Mouse (Mus musculus) myocyte (in vitro differentiated cells): ENCODE measurements around the gene Vmn2r3. TPM values are rescaled to one million over a fixed set of nuclear protein-coding genes. Genes with fewer than 3 reads are reported as not detected.
"Not testable (repeated sequence)": the region's sequence is repeated elsewhere in the genome, so short reads cannot be mapped to it uniquely, and the experiment has no call there.

Source experiments
- H3K27me3 ChIP-seq: one replicate; pipeline ENCODE4 v1.6.1; 2011; ENCODE audit not compliant: control insufficient read depth, insufficient read depth, insufficient read length
- H3K36me3 ChIP-seq: one replicate; pipeline ENCODE4 v1.6.1; 2011; ENCODE audit not compliant: control insufficient read depth, insufficient read depth
- H3K4me2 ChIP-seq: one replicate; pipeline ENCODE4 v1.6.1; 2011; ENCODE audit warnings: low read depth, control low read depth
- H3K4me3 ChIP-seq: one replicate; pipeline ENCODE4 v1.5.1; 2011; ENCODE audit warnings: mild to moderate bottlenecking, control low read depth, moderate library complexity
- H3K79me2 ChIP-seq: one replicate; pipeline ENCODE4 v1.6.1; 2011; ENCODE audit not compliant: control insufficient read depth, insufficient read depth
- H3ac ChIP-seq: one replicate; pipeline ENCODE4 v1.6.1; 2011; ENCODE audit not compliant: control insufficient read depth, insufficient read length
- CEBPB ChIP-seq: IDR thresholded peaks from 2 replicates; pipeline ENCODE4 v1.6.1; 2011; ENCODE audit warnings: mild to moderate bottlenecking, moderate library complexity; ENCODE audit not compliant: poor library complexity, insufficient read depth, severe bottlenecking
- E2F4 ChIP-seq: IDR thresholded peaks from one replicate; pipeline ENCODE4 v1.6.1; 2011; ENCODE audit warnings: mild to moderate bottlenecking, control low read depth, moderate library complexity; ENCODE audit not compliant: insufficient read depth
- MAX ChIP-seq: IDR thresholded peaks from one replicate; pipeline ENCODE4 v1.6.1; 2011; ENCODE audit warnings: low read depth, mild to moderate bottlenecking, control low read depth
- MYOD1 ChIP-seq, 3 experiments: IDR thresholded peaks; one replicate each; pipeline ENCODE4 v1.6.1; 2011; ENCODE audit warnings: control low read depth in 2 of 3, low read depth in 2 of 3, mild to moderate bottlenecking in 2 of 3, moderate library complexity in 1 of 3; ENCODE audit not compliant: insufficient read length in 2 of 3, control insufficient read depth in 1 of 3
- MYOG ChIP-seq, 3 experiments: IDR thresholded peaks; one replicate each; pipeline ENCODE4 v1.6.1; 2011; ENCODE audit warnings: control low read depth in 2 of 3, low read depth in 2 of 3, mild to moderate bottlenecking in 2 of 3; ENCODE audit not compliant: insufficient read length in 2 of 3, control insufficient read depth in 1 of 3, insufficient read depth in 1 of 3
- POLR2A ChIP-seq: IDR thresholded peaks from one replicate; pipeline ENCODE4 v1.6.1; 2011; ENCODE audit warnings: low read depth, mild to moderate bottlenecking, control low read depth, moderate library complexity; ENCODE audit not compliant: insufficient read length
- POLR2AphosphoS2 ChIP-seq: IDR thresholded peaks from one replicate; pipeline ENCODE4 v1.6.1; 2011; ENCODE audit warnings: low read depth, control low read depth; ENCODE audit not compliant: insufficient read length
- REST ChIP-seq: IDR thresholded peaks from one replicate; pipeline ENCODE4 v1.6.1; 2011; ENCODE audit warnings: mild to moderate bottlenecking, control low read depth, moderate library complexity; ENCODE audit not compliant: insufficient read depth, insufficient read length
- SRF ChIP-seq: IDR thresholded peaks from one replicate; pipeline ENCODE4 v1.6.1; 2011; ENCODE audit warnings: low read depth; ENCODE audit not compliant: control insufficient read depth, insufficient read length
- TCF12 ChIP-seq: IDR thresholded peaks from one replicate; pipeline ENCODE4 v1.6.1; 2011; ENCODE audit warnings: mild to moderate bottlenecking, control low read depth; ENCODE audit not compliant: poor library complexity, insufficient read depth, severe bottlenecking
- TCF3 ChIP-seq: IDR thresholded peaks from one replicate; pipeline ENCODE4 v1.6.1; 2011; ENCODE audit warnings: low read depth, control low read depth; ENCODE audit not compliant: insufficient read length
- USF1 ChIP-seq: IDR thresholded peaks from one replicate; pipeline ENCODE4 v1.6.1; 2011; ENCODE audit warnings: low read depth, mild to moderate bottlenecking, control low read depth, moderate library complexity
- polyA plus RNA-seq: library from polyadenylated mRNA; unstranded; fragments of >200 nt; fragmentation: generic; extraction: Trizol; gene quantifications from one replicate; pipeline ENCODE4 v1.2.1, GENCODE M21; 2012; ENCODE audit warnings: missing spikeins

Gene Vmn2r3
- polyA plus RNA-seq, 1 experiment, result 0.02 TPM

DNA sequence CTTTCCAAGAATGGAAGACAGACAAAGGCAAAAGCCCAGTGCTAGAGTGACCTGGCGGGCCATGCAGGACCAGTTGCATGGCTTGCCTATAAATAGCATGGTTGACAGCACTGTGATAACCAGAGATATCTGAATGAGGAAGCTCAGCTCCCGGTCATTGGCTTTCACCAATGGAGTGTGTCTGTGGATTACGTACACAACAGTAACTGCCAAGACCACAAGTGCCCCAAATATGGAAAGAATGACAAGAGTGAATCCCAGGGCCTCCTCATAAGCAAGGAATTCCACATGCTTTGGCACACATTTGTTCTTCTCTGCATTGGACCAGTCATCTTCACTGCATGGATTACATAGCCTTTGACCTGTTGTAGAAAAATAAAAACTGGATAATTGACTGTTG is 29.9 kb downstream of the Vmn2r3 start:
- TF ChIP-seq SRF (no peak), USF1 (no peak), TCF12 (no peak), MYOD1 (IDR thresholded peaks at IDR 0.05; ENCODE audit: control insufficient read depth in 1 of 3, insufficient read length in 2 of 3, low read depth in 2 of 3) (no peak), MAX (no peak), POLR2A (no peak), TCF3 (no peak), E2F4 (no peak), MYOG (IDR thresholded peaks at IDR 0.05; ENCODE audit: control insufficient read depth in 1 of 3, insufficient read depth in 1 of 3, insufficient read length in 2 of 3, low read depth in 2 of 3) (no peak), CEBPB (no peak)
- H3K79me2 ChIP-seq, result no peaks in the 10 kb centered on the region
- no peaks in the 10 kb centered on the region for H3K36me3 ChIP-seq
- no peak overlapping the region for H3K4me2 ChIP-seq
- H3K4me3 ChIP-seq, result no peak overlapping the region
- no peaks in the 10 kb centered on the region for H3K27me3 ChIP-seq
- no peak overlapping the region for H3ac ChIP-seq

DNA sequence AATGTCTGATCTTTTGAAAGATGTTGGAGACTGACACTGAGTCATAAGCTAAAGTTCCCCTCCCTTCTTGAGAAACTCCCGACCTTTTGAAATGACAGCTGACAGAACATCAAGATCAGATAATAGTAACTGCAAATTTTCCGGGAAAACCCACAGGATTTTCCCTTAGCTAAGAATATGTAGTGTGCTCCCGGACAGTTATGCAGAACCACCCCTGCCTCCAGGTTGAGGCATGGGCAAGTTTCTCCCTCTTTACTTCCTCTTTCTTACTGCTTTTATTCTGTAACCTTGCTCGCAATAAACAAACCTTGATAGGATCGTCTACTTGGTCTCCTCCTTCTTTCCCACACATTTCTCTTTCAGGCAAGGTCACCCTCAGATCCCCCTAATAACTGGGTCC is 37.9 kb downstream of the Vmn2r3 start:
- no peak for TF ChIP-seq MYOD1 (IDR thresholded peaks at IDR 0.05; ENCODE audit: control insufficient read depth in 1 of 3, insufficient read length in 2 of 3, low read depth in 2 of 3)
- no peak for TF ChIP-seq TCF3
- no peak for TF ChIP-seq E2F4
- no peak for TF ChIP-seq MYOG (IDR thresholded peaks at IDR 0.05; ENCODE audit: control insufficient read depth in 1 of 3, insufficient read depth in 1 of 3, insufficient read length in 2 of 3, low read depth in 2 of 3)
- TF ChIP-seq POLR2A, result no peak
- no peak for TF ChIP-seq USF1

GRCm38 (mm10) chr3:64250461-64250860 is 39.0 kb downstream of the Vmn2r3 start:
- H3K79me2 ChIP-seq, H3K4me2 ChIP-seq, H3K4me3 ChIP-seq, H3ac ChIP-seq, H3K36me3 ChIP-seq, H3K27me3 ChIP-seq: not testable (repeated sequence)

More for the DNA sequence above, 37.9 kb downstream of the Vmn2r3 start:
- Histone ChIP-seq H3K4me2 (no peak overlapping the region), H3K36me3 (no peaks in the 10 kb centered on the region), H3K4me3 (no peak overlapping the region), H3K79me2 (no peaks in the 10 kb centered on the region), H3ac (no peak overlapping the region), H3K27me3 (no peaks in the 10 kb centered on the region)

- H3K36me3 ChIP-seq, H3ac ChIP-seq, H3K4me2 ChIP-seq, H3K4me3 ChIP-seq, H3K27me3 ChIP-seq, H3K79me2 ChIP-seq: not testable (repeated sequence)
Measured at GRCm38 (mm10) chr3:64235459-64235858, 54.0 kb downstream of the Vmn2r3 start.

- H3K79me2 ChIP-seq, H3ac ChIP-seq, H3K36me3 ChIP-seq, H3K4me2 ChIP-seq, H3K4me3 ChIP-seq, H3K27me3 ChIP-seq: not testable (repeated sequence)
Measured at GRCm38 (mm10) chr3:64233655-64234054, 55.9 kb downstream of the Vmn2r3 start.

- Histone ChIP-seq H3K79me2 (no peaks in the 10 kb centered on the region), H3ac (no peak overlapping the region), H3K27me3 (no peaks in the 10 kb centered on the region), H3K4me2 (no peak overlapping the region), H3K36me3 (no peaks in the 10 kb centered on the region), H3K4me3 (no peak overlapping the region)
- no peak for TF ChIP-seq MAX
- no peak for TF ChIP-seq E2F4
- TF ChIP-seq POLR2AphosphoS2, result no peak
- TF ChIP-seq POLR2A, result no peak
- TF ChIP-seq REST, result no peak
- no peak for TF ChIP-seq MYOD1 (IDR thresholded peaks at IDR 0.05; ENCODE audit: control insufficient read depth in 1 of 3, insufficient read length in 2 of 3, low read depth in 2 of 3)
- no peak for TF ChIP-seq MYOG (IDR thresholded peaks at IDR 0.05; ENCODE audit: control insufficient read depth in 1 of 3, insufficient read depth in 1 of 3, insufficient read length in 2 of 3, low read depth in 2 of 3)
- TF ChIP-seq TCF12, result no peak
- no peak for TF ChIP-seq TCF3
- TF ChIP-seq SRF, result no peak
- TF ChIP-seq CEBPB, result no peak
- no peak for TF ChIP-seq USF1
Measured at GRCm38 (mm10) chr3:64227243-64227642, 62.3 kb downstream of the Vmn2r3 start.

Other genes with a start within 250 kb of the Vmn2r3 start
- 0.01 TPM for gene Vmn2r1, start 208.2 kb downstream of the Vmn2r3 start, polyA plus RNA-seq
- not detected for gene Vmn2r2, start 147.8 kb downstream of the Vmn2r3 start, polyA plus RNA-seq
- gene Vmn2r4, start 125.7 kb upstream of the Vmn2r3 start, polyA plus RNA-seq, result not detected
- not detected for gene Vmn2r5, start 220.1 kb upstream of the Vmn2r3 start, polyA plus RNA-seq